ENCODE assay signal across 16 mouse cellular contexts in genomic region chr12:16191803-16192389, GRCm38 (mm10).
"Had no signal": no experiment of that assay in that cellular context is flagged by ENCODE, and none has a peak within 500 bp of the region (broad histone marks: within the 10 kb centered on the region; RNA-seq: fewer than 3 reads in every experiment).

No protein-coding gene starts in this region.

- H3K9ac ChIP-seq: kidney, embryonic 15.5 days; liver, embryonic 13.5 days; lung, embryonic 15.5 days; midbrain, embryonic 13.5 days had no signal

- H3K36me3 ChIP-seq: kidney, embryonic 15.5 days; liver, embryonic 13.5 days; lung, embryonic 15.5 days; midbrain, embryonic 10.5 days; midbrain, embryonic 13.5 days had no signal

- H3K4me3 ChIP-seq: kidney, embryonic 15.5 days; left cerebral cortex, adult 2 months; liver, embryonic 13.5 days; lung, embryonic 15.5 days; megakaryocyte, embryonic 14.5 days; midbrain, embryonic 10.5 days; midbrain, embryonic 13.5 days; myocyte had no signal

- H3K27ac ChIP-seq: kidney, embryonic 15.5 days; left cerebral cortex, adult 2 months; liver, embryonic 13.5 days; lung, embryonic 15.5 days; midbrain, embryonic 10.5 days; midbrain, embryonic 13.5 days had no signal

- H3K9me3 ChIP-seq: kidney, embryonic 15.5 days; liver, embryonic 13.5 days; lung, embryonic 15.5 days; megakaryocyte, embryonic 14.5 days; midbrain, embryonic 10.5 days; midbrain, embryonic 13.5 days had no signal

- DNase-seq: kidney, postnatal 10 days; kidney, postnatal 36 days; layer of hippocampus, postnatal 36 days; liver, embryonic 13.5 days; lung, postnatal 10 days; lung, postnatal 36 days; right cerebral cortex, postnatal 4 days; thymus, adult 18-20 months; thymus, postnatal 4 days had no signal

- H3K27me3 ChIP-seq: liver, embryonic 13.5 days; lung, embryonic 15.5 days; megakaryocyte, embryonic 14.5 days; midbrain, embryonic 13.5 days had no signal

- H3K4me1 ChIP-seq: liver, embryonic 13.5 days; lung, embryonic 15.5 days; midbrain, embryonic 10.5 days; midbrain, embryonic 13.5 days had no signal
